Mouse (Mus musculus): ENCODE data around the gene Rfx7. TPM values are rescaled to one million over a fixed set of nuclear protein-coding genes. Genes with fewer than 3 reads are reported as not detected.
A peak's percentile ranks its signal among the peaks of the same experiment; 100 is the strongest.

Gene Rfx7
- polyA plus RNA-seq, 1 experiment from 2014 or later: 4.0 TPM

GRCm38 (mm10) chr9:72609771-72610170, 77.7 kb downstream of the Rfx7 start:
- ATAC-seq (no peak), DNase-seq (ENCODE audit: low spot score) (no peak)
- Histone ChIP-seq H3K36me3 (ENCODE audit: insufficient read depth, low read length) (no peaks in the 10 kb centered on the region), H3K27me3 (replicated peaks; ENCODE audit: insufficient read depth, low read length) (no peaks in the 10 kb centered on the region), H3K4me2 (replicated peaks; ENCODE audit: low read depth, low read length) (no peak overlapping the region), H3K9me3 (ENCODE audit: low read length) (no peaks in the 10 kb centered on the region), H3K9ac (replicated peaks; ENCODE audit: low read depth) (no peak overlapping the region), H3K4me3 (ENCODE audit: low read depth, low read length) (no peak overlapping the region), H3K27ac (ENCODE audit: low read length) (no peak overlapping the region), H3K4me1 (ENCODE audit: insufficient read depth, low read depth, low read length) (no peaks in the 10 kb centered on the region)
- TF ChIP-seq CTCF (IDR thresholded peaks at IDR 0.05): no peak
- TF ChIP-seq EP300 (IDR thresholded peaks at IDR 0.05): no peak

DNA sequence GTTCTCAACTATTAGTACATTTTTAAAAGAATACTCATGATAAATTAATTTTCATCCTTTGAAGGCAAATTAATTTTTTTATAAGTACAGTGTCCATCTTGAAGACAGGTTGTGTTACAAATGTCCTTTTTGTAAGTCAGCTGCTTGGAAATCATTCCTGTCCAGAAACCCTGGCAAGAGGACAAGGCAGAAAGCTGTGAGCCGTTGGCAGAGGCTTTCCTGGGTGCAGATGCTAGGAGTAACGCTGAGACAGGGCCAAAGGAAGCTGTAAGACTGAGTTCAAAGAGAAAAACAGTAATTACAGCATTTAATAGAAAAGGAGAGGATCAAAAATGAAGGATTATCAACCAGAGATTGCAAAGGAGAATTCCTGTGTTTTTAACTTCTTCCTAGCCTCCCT, 81.8 kb downstream of the Rfx7 start:
- no peak overlapping the region for H3K27ac ChIP-seq (ENCODE audit: low read length)
- H3K36me3 ChIP-seq (ENCODE audit: insufficient read depth, low read length): peaks cover 14% of the 10 kb centered on the region; the same call in 1 of the 2 replicates
- no peaks in the 10 kb centered on the region for H3K9me3 ChIP-seq (ENCODE audit: low read length)
- H3K4me1 ChIP-seq (ENCODE audit: insufficient read depth, low read depth, low read length): no peaks in the 10 kb centered on the region
- 59% methylated on average over 2 of the region's 2 CpGs for WGBS
- no peak overlapping the region for H3K4me3 ChIP-seq (ENCODE audit: low read depth, low read length)
- H3K9ac ChIP-seq (replicated peaks; ENCODE audit: low read depth): no peak overlapping the region
- no peak for TF ChIP-seq EP300 (IDR thresholded peaks at IDR 0.05)
- no peak for TF ChIP-seq CTCF (IDR thresholded peaks at IDR 0.05)
- ATAC-seq (no peak), DNase-seq (ENCODE audit: low spot score) (no peak)
- no peak overlapping the region for H3K4me2 ChIP-seq (replicated peaks; ENCODE audit: low read depth, low read length)
- H3K27me3 ChIP-seq (replicated peaks; ENCODE audit: insufficient read depth, low read length): no peaks in the 10 kb centered on the region

DNA sequence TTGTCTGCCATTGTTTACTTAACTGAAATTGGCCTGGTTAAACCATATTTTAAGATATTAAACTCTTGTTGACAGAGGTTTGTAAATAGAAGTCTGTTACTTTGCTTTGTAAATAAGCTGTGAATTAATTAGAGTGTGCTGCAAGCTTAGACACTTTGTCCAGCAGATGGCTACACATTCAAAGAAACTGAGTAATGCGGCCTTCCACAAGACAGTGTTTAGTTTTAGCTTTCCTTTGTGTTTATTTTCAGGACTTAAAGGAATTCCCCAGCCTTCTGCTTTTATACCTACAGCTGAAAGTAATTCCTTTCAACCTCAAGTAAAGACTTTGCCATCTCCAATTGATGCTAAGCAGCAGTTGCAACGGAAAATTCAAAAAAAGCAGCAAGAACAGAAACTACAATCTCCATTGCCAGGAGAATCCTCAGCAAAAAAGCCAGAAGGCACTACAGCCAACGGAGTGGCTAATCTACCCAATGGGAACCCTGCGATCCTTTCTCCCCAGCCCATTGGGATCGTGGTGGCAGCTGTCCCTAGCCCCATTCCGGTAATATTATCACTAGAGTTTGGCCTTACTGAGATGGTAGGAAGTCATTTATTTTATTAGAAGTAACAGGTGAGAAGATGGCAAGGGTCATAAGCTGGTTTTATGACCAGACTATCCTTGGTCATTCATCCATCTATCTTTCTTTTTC, 82.9 kb downstream of the Rfx7 start:
- H3K27me3 ChIP-seq (replicated peaks; ENCODE audit: insufficient read depth, low read length): no peaks in the 10 kb centered on the region
- H3K27ac ChIP-seq (ENCODE audit: low read length): no peak overlapping the region
- no peaks in the 10 kb centered on the region for H3K9me3 ChIP-seq (ENCODE audit: low read length)
- no peak overlapping the region for H3K9ac ChIP-seq (replicated peaks; ENCODE audit: low read depth)
- no peak overlapping the region for H3K4me3 ChIP-seq (ENCODE audit: low read depth, low read length)
- 66% methylated on average over 6 of the region's 6 CpGs for WGBS
- DNase-seq (ENCODE audit: low spot score): peak; percentile 71
- H3K4me2 ChIP-seq (replicated peaks; ENCODE audit: low read depth, low read length): no peak overlapping the region
- H3K36me3 ChIP-seq (ENCODE audit: insufficient read depth, low read length): peaks cover 14% of the 10 kb centered on the region; the same call in 1 of the 2 replicates
- ATAC-seq: no peak
- H3K4me1 ChIP-seq (ENCODE audit: insufficient read depth, low read depth, low read length): no peaks in the 10 kb centered on the region
- TF ChIP-seq EP300 (IDR thresholded peaks at IDR 0.05) (no peak), CTCF (IDR thresholded peaks at IDR 0.05) (peak; percentile 70)

- no peak for DNase-seq (ENCODE audit: low spot score)
- TF ChIP-seq EP300 (IDR thresholded peaks at IDR 0.05) (no peak), CTCF (IDR thresholded peaks at IDR 0.05) (no peak)
- no peak overlapping the region for H3K9ac ChIP-seq (replicated peaks; ENCODE audit: low read depth)
- no peak overlapping the region for H3K27ac ChIP-seq (ENCODE audit: low read length)
- H3K36me3 ChIP-seq (ENCODE audit: insufficient read depth, low read length): peaks cover 14% of the 10 kb centered on the region; the same call in 1 of the 2 replicates
- no peaks in the 10 kb centered on the region for H3K27me3 ChIP-seq (replicated peaks; ENCODE audit: insufficient read depth, low read length)
- H3K4me3 ChIP-seq (ENCODE audit: low read depth, low read length): no peak overlapping the region
- H3K4me2 ChIP-seq (replicated peaks; ENCODE audit: low read depth, low read length): no peak overlapping the region
- H3K4me1 ChIP-seq (ENCODE audit: insufficient read depth, low read depth, low read length): no peaks in the 10 kb centered on the region
- ATAC-seq: no peak
- WGBS: 91% methylated on average over 3 of the region's 3 CpGs
- H3K9me3 ChIP-seq (ENCODE audit: low read length): no peaks in the 10 kb centered on the region
Measured at GRCm38 (mm10) chr9:72618037-72618436, 86.0 kb downstream of the Rfx7 start.

GRCm38 (mm10) chr9:72623605-72624004, 91.6 kb downstream of the Rfx7 start:
- no peaks in the 10 kb centered on the region for H3K36me3 ChIP-seq (ENCODE audit: insufficient read depth, low read length)
- no peak overlapping the region for H3K4me3 ChIP-seq (ENCODE audit: low read depth, low read length)
- H3K9me3 ChIP-seq (ENCODE audit: low read length): no peaks in the 10 kb centered on the region
- H3K27me3 ChIP-seq (replicated peaks; ENCODE audit: insufficient read depth, low read length): no peaks in the 10 kb centered on the region
- no peak for TF ChIP-seq EP300 (IDR thresholded peaks at IDR 0.05)
- TF ChIP-seq CTCF (IDR thresholded peaks at IDR 0.05): no peak
- no peak overlapping the region for H3K9ac ChIP-seq (replicated peaks; ENCODE audit: low read depth)
- H3K27ac ChIP-seq (ENCODE audit: low read length): no peak overlapping the region
- 85% methylated on average over 1 of the region's 1 CpGs for WGBS
- H3K4me1 ChIP-seq (ENCODE audit: insufficient read depth, low read depth, low read length): peaks cover 7% of the 10 kb centered on the region; the same call in 1 of the 2 replicates
- ATAC-seq (no peak), DNase-seq (ENCODE audit: low spot score) (no peak)
- H3K4me2 ChIP-seq (replicated peaks; ENCODE audit: low read depth, low read length): no peak overlapping the region

DNA sequence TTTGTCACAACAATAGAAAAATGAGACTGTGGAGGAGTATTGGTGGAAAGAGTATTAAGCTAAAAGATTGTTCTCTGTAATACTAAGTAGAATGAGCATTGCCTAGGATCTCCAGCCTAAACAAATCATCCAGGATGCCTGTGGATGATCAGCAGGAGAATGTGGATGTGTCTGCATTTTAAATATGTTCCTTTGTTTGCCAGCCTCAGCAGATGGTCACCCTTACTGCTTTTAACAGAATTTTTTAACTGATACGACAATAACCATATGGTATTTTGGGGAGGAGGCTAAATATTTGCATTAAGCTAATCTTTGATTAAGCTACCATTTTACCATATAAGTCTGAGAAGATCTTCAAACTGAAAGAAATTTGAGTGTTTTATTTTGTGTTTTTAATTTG, 95.6 kb downstream of the Rfx7 start:
- H3K4me1 ChIP-seq (ENCODE audit: insufficient read depth, low read depth, low read length): peaks cover 7% of the 10 kb centered on the region; the same call in 1 of the 2 replicates
- no peaks in the 10 kb centered on the region for H3K36me3 ChIP-seq (ENCODE audit: insufficient read depth, low read length)
- TF ChIP-seq EP300 (IDR thresholded peaks at IDR 0.05) (no peak), CTCF (IDR thresholded peaks at IDR 0.05) (no peak)
- DNase-seq (ENCODE audit: low spot score): no peak
- H3K9ac ChIP-seq (replicated peaks; ENCODE audit: low read depth): no peak overlapping the region
- WGBS: 56% methylated on average over 1 of the region's 1 CpGs
- H3K4me3 ChIP-seq (ENCODE audit: low read depth, low read length): no peak overlapping the region
- no peak overlapping the region for H3K4me2 ChIP-seq (replicated peaks; ENCODE audit: low read depth, low read length)
- H3K27ac ChIP-seq (ENCODE audit: low read length): no peak overlapping the region
- H3K27me3 ChIP-seq (replicated peaks; ENCODE audit: insufficient read depth, low read length): no peaks in the 10 kb centered on the region
- no peak for ATAC-seq
- H3K9me3 ChIP-seq (ENCODE audit: low read length): no peaks in the 10 kb centered on the region
